Mouse (Mus musculus) right cerebral cortex, postnatal 14 days (tissue): ENCODE measurements at regions not wholly inside any gene's neighbourhood (a gene's known extent, or its start where the extent isn't known, plus 50 kb on each side); places are given as distances from the start of the nearest gene placed in this dataset.
"Not testable (repeated sequence)": the region's sequence is repeated elsewhere in the genome, so short reads cannot be mapped to it uniquely, and the experiment has no call there.

Source experiments
- DNase-seq: peaks from one replicate; pipeline ENCODE4 v3.0.0; 2022

GRCm38 (mm10) chr1:137282457-137282856, 322.2 kb upstream of the Nr5a2 start:
- DNase-seq: no peak

- DNase-seq: no peak
These were observed 320.4 kb upstream of the Nr5a2 start for GRCm38 (mm10) chr1:137280391-137281386.

GRCm38 (mm10) chr1:137279981-137280380, 319.7 kb upstream of the Nr5a2 start:
- DNase-seq: no peak

- DNase-seq: no peak
These were observed 310.7 kb upstream of the Nr5a2 start for GRCm38 (mm10) chr1:137270659-137271612.

GRCm38 (mm10) chr1:137262806-137263370, 302.6 kb upstream of the Nr5a2 start:
- DNase-seq: no peak

- DNase-seq: no peak
These were observed 301.9 kb upstream of the Nr5a2 start for GRCm38 (mm10) chr1:137262121-137262525.

- no peak for DNase-seq
These were observed 296.0 kb upstream of the Nr5a2 start for GRCm38 (mm10) chr1:137256294-137256693.

- DNase-seq: no peak
These were observed 294.8 kb upstream of the Nr5a2 start for GRCm38 (mm10) chr1:137255041-137255440.

GRCm38 (mm10) chr1:137254634-137255033, 294.4 kb upstream of the Nr5a2 start:
- DNase-seq: no peak

GRCm38 (mm10) chr1:137227098-137227485, 266.8 kb upstream of the Nr5a2 start:
- DNase-seq: no peak

- DNase-seq: peak; percentile 11
These were observed 266.3 kb upstream of the Nr5a2 start for GRCm38 (mm10) chr1:137226479-137227097.

GRCm38 (mm10) chr1:137225418-137225817, 265.2 kb upstream of the Nr5a2 start:
- peak; percentile 12 for DNase-seq

- no peak for DNase-seq
These were observed 262.8 kb upstream of the Nr5a2 start for GRCm38 (mm10) chr1:137223052-137223451.

GRCm38 (mm10) chr1:137221087-137222057, 261.1 kb upstream of the Nr5a2 start:
- peak; percentile 6 for DNase-seq

GRCm38 (mm10) chr1:137220226-137220625, 260.0 kb upstream of the Nr5a2 start:
- DNase-seq: no peak

GRCm38 (mm10) chr1:137218611-137219010, 258.4 kb upstream of the Nr5a2 start:
- DNase-seq: no peak

GRCm38 (mm10) chr1:137218096-137218495, 257.8 kb upstream of the Nr5a2 start:
- DNase-seq: no peak

GRCm38 (mm10) chr1:137217206-137217605, 257.0 kb upstream of the Nr5a2 start:
- no peak for DNase-seq

GRCm38 (mm10) chr1:137214328-137214727, 254.1 kb upstream of the Nr5a2 start:
- not testable (repeated sequence) for DNase-seq

- no peak for DNase-seq
These were observed 253.5 kb upstream of the Nr5a2 start for GRCm38 (mm10) chr1:137213717-137214116.

- DNase-seq: no peak
These were observed 252.6 kb upstream of the Nr5a2 start for GRCm38 (mm10) chr1:137212856-137213255.
